Mouse (Mus musculus) hindbrain, postnatal 0 days (tissue): ENCODE measurements around the gene Bsn. TPM values are rescaled to one million over a fixed set of nuclear protein-coding genes. Genes with fewer than 3 reads are reported as not detected.

Source experiments
- ATAC-seq: fragments of 200-750 bp; cut with Nextera tagmentation; 2 replicates; pipeline ENCODE4 v1.8.0; 2017; ENCODE audit warnings: mild to moderate bottlenecking, moderate TSS enrichment, moderate library complexity
- DNase-seq: peaks from one replicate; pipeline ENCODE4 v3.0.0-alpha.2; 2015; ENCODE audit warnings: low spot score
- H3K27ac ChIP-seq: fragments of 300-500 bp; sonication (generic); 2 replicates; pipeline ENCODE4 v1.5.1; 2014; ENCODE audit warnings: mild to moderate bottlenecking
- H3K27me3 ChIP-seq: fragments of 300-500 bp; sonication (generic); 2 replicates; pipeline ENCODE4 v1.6.1; 2014; ENCODE audit warnings: low read length, mixed read lengths; ENCODE audit not compliant: insufficient read depth
- H3K36me3 ChIP-seq: fragments of 300-500 bp; sonication (generic); 2 replicates; pipeline ENCODE4 v1.6.1; 2014; ENCODE audit warnings: low read length, mixed read lengths; ENCODE audit not compliant: insufficient read depth
- H3K4me1 ChIP-seq: fragments of 300-500 bp; sonication (generic); 2 replicates; pipeline ENCODE4 v1.6.1; 2014; ENCODE audit warnings: antibody characterized with exemption, low read length, mixed read lengths; ENCODE audit not compliant: insufficient read depth
- H3K4me2 ChIP-seq: fragments of 300-500 bp; sonication (generic); 2 replicates; pipeline ENCODE4 v1.6.1; 2014; ENCODE audit warnings: low read depth, mild to moderate bottlenecking, low read length, moderate library complexity, mixed read lengths
- H3K4me3 ChIP-seq: fragments of 300-500 bp; sonication (generic); 2 replicates; pipeline ENCODE4 v1.5.1; 2014; ENCODE audit warnings: low read length
- H3K9ac ChIP-seq: fragments of 300-500 bp; sonication (generic); replicated peaks from 2 replicates; pipeline ENCODE4 v1.6.1; 2014; ENCODE audit warnings: mild to moderate bottlenecking, low read length, moderate library complexity, mixed read lengths
- H3K9me3 ChIP-seq: fragments of 300-500 bp; sonication (generic); 2 replicates; pipeline ENCODE4 v1.6.1; 2016; ENCODE audit warnings: low read length, mixed read lengths
- CTCF ChIP-seq: IDR thresholded peaks from 2 replicates; pipeline ENCODE4 v1.5.1; 2016; ENCODE audit warnings: antibody characterized with exemption, control low read depth, low read depth
- WGBS: fragments of 180-500 bp; shearing (Covaris S2); extraction: QIAGEN DNeasy Blood & Tissue Kit; methylation state at CpG from one replicate; pipeline ENCODE4 v1.1.7; 2014; 5-methylcytosine and 5-hydroxymethylcytosine counted together
- polyA plus RNA-seq: library from polyadenylated mRNA; unstranded; fragments of >200 nt; fragmentation: Nextera tagmentation; extraction: Ambion mirVana; gene quantifications from 2 replicates; pipeline ENCODE4 v1.2.1, GENCODE M21; 2015
- total RNA-seq: library from RNA; depleted of rRNA; stranded (reverse); fragments of >200 nt; gene quantifications from 2 replicates; pipeline ENCODE4 v1.2.3, GENCODE M21; 2014

Gene Bsn
- total and polyA plus RNA-seq, 2 experiments from 2014 or later = 7.4 to 53.9 TPM

- no peaks in the 10 kb centered on the region for H3K9me3 ChIP-seq
- ATAC-seq (no peak), DNase-seq (no peak)
- no peak overlapping the region for H3K4me3 ChIP-seq
- H3K4me2 ChIP-seq = no peak overlapping the region
- H3K4me1 ChIP-seq = no peaks in the 10 kb centered on the region
- 90% methylated on average over 12 of the region's 12 CpGs for WGBS
- H3K27me3 ChIP-seq = no peaks in the 10 kb centered on the region
- H3K36me3 ChIP-seq = no peaks in the 10 kb centered on the region
- no peak overlapping the region for H3K9ac ChIP-seq
- no peak for TF ChIP-seq CTCF
- H3K27ac ChIP-seq = no peak overlapping the region
These were observed 35.4 kb downstream of the Bsn start for GRCm38 (mm10) chr9:108154814-108155213.

- Histone ChIP-seq H3K4me3 (no peak overlapping the region), H3K36me3 (no peaks in the 10 kb centered on the region), H3K4me1 (no peaks in the 10 kb centered on the region), H3K4me2 (no peak overlapping the region), H3K9me3 (no peaks in the 10 kb centered on the region), H3K9ac (no peak overlapping the region), H3K27me3 (no peaks in the 10 kb centered on the region), H3K27ac (peak overlapping the region; percentile 16; the same call in 1 of the 2 replicates)
- DNase-seq (peak; percentile 32), ATAC-seq (peak; percentile 58; the same call in 1 of the 2 replicates)
- no peak for TF ChIP-seq CTCF
- WGBS = 72% methylated on average over 12 of the region's 12 CpGs
These were observed 36.4 kb downstream of the Bsn start for GRCm38 (mm10) chr9:108153516-108154448.

DNA sequence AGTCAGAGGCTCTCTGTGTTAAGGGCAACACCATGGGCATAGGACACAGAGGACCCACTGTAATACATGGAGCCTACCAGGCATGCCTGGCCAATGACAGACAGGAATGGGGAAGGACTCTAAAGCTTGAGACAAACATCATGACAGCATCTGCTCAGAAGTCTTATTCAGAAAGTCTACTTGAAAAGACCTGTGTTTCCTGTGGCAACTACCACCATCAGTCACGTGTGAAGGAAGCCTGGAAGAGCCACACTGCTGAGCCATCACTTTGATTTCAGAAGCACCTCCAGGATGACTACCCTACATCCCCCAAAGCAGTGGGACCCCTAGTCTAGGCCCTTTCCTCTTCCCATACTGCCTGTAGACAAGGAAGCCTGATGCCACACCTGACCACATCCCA is 39.7 kb downstream of the Bsn start:
- Histone ChIP-seq H3K36me3 (no peaks in the 10 kb centered on the region), H3K27me3 (no peaks in the 10 kb centered on the region), H3K9ac (no peak overlapping the region), H3K4me3 (no peak overlapping the region), H3K9me3 (no peaks in the 10 kb centered on the region), H3K4me1 (no peaks in the 10 kb centered on the region), H3K27ac (no peak overlapping the region), H3K4me2 (no peak overlapping the region)
- ATAC-seq (no peak), DNase-seq (no peak)
- TF ChIP-seq CTCF = no peak
- WGBS = 46% methylated on average over 1 of the region's 1 CpGs

DNA sequence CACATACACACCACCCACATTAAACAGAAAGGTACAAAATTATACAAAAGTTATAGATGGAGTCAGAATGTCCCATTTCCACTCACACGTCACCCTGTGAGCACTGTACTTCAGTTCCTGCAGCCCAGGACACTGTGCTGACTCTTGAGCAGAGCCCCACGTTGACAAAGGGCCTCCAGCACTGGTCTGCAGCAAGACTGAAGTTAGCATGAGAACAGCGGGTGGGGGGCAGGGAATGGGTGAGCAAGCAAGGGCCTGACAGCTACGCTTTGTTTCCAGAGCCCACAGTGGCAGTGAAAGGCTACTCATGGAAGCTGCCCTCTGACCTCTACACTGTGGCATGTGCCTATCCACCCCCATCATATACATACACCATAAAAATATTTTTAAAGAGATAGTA is 40.4 kb downstream of the Bsn start:
- H3K4me3 ChIP-seq = no peak overlapping the region
- no peak for TF ChIP-seq CTCF
- H3K36me3 ChIP-seq = no peaks in the 10 kb centered on the region
- H3K9me3 ChIP-seq = no peaks in the 10 kb centered on the region
- no peaks in the 10 kb centered on the region for H3K4me1 ChIP-seq
- H3K27me3 ChIP-seq = no peaks in the 10 kb centered on the region
- ATAC-seq (no peak), DNase-seq (no peak)
- no peak overlapping the region for H3K27ac ChIP-seq
- no peak overlapping the region for H3K4me2 ChIP-seq
- H3K9ac ChIP-seq = no peak overlapping the region
- WGBS = 19% methylated on average over 4 of the region's 4 CpGs

GRCm38 (mm10) chr9:108147606-108148005 is 42.6 kb downstream of the Bsn start:
- no peak for ATAC-seq
- H3K4me3 ChIP-seq = no peak overlapping the region
- no peaks in the 10 kb centered on the region for H3K27me3 ChIP-seq
- no peaks in the 10 kb centered on the region for H3K36me3 ChIP-seq
- 68% methylated on average over 5 of the region's 5 CpGs for WGBS
- DNase-seq = no peak
- no peak overlapping the region for H3K9ac ChIP-seq
- H3K9me3 ChIP-seq = no peaks in the 10 kb centered on the region
- H3K27ac ChIP-seq = no peak overlapping the region
- no peaks in the 10 kb centered on the region for H3K4me1 ChIP-seq
- no peak for TF ChIP-seq CTCF
- H3K4me2 ChIP-seq = no peak overlapping the region

DNA sequence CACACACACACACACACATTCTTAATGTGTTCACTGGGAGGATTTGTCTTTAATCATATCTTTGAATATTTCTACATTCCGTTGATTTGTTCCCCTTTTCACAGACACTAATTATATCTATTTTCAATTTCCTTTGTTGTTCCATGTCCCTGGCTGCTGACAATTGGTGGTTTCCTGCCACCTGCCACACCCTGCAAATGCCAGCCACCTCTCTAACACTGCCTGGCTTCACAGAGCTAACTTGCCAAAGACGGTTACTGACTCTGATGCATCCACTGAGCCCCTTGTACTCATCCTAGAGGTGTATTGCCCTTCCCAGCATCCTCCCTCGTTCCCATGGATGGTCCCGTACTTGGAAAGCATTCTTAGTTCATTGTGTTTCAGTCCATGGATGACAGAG is 43.7 kb downstream of the Bsn start:
- ATAC-seq (no peak), DNase-seq (no peak)
- H3K27ac ChIP-seq = no peak overlapping the region
- H3K4me1 ChIP-seq = no peaks in the 10 kb centered on the region
- H3K27me3 ChIP-seq = no peaks in the 10 kb centered on the region
- TF ChIP-seq CTCF = no peak
- WGBS = 71% methylated on average over 4 of the region's 4 CpGs
- H3K36me3 ChIP-seq = no peaks in the 10 kb centered on the region
- H3K9me3 ChIP-seq = no peaks in the 10 kb centered on the region
- H3K4me3 ChIP-seq = no peak overlapping the region
- H3K9ac ChIP-seq = no peak overlapping the region
- no peak overlapping the region for H3K4me2 ChIP-seq

- ATAC-seq = no peak
- Histone ChIP-seq H3K9ac (no peak overlapping the region), H3K4me2 (no peak overlapping the region), H3K27me3 (no peaks in the 10 kb centered on the region), H3K4me3 (no peak overlapping the region), H3K27ac (no peak overlapping the region), H3K9me3 (no peaks in the 10 kb centered on the region), H3K36me3 (no peaks in the 10 kb centered on the region), H3K4me1 (no peaks in the 10 kb centered on the region)
- WGBS = 78% methylated on average over 6 of the region's 6 CpGs
- no peak for TF ChIP-seq CTCF
- no peak for DNase-seq
These were observed 44.4 kb downstream of the Bsn start for GRCm38 (mm10) chr9:108145740-108146139.
